In the genomic region with DNA sequence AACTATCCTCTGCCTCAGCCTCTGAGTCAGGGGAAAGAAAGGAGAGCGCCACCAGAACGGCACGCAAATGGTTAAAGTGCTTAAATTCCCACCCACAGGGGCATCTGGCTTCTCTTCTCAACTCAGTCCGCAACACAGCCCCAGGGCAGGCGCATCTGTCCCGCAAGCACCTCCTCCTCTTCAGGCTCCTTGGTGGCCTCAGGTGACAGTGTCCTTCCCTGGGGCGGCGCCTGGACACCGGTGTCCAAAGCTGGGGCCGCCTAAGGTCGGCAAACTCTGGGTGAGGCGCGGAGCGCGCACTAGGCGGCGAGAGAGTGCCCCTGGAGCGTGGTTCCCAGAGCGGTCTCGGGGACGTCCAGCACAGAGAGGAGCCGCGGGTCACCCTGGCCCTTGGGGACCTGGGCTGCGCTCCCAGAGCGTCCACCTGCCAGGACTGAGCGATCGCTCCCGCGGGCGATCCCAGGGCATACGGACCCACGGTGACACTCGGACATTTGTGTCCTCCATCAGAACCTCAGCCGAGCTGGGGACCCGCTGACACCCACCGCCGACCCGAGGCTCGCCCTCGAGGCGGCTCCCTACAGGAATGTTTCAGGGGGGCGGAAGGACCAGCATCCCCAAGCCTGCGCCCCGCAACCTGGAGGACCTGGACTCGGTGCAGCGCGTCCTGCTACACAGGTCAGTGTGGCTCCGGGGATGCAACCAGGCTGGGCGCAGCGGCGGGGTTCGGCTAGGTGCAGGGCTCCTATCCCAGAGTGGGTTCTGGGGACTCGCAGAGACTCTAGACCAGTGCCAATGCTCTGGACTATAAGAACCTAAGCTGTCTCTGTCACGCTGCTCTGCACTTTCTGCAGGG, we compare ENCODE assay signal across 8 mouse cellular contexts. TPM values are rescaled to one million over a fixed set of nuclear protein-coding genes. Genes with fewer than 3 reads are reported as not detected.
A peak's percentile ranks its signal among the peaks of the same experiment; 100 is the strongest.
DNase-seq lines count a peak whose midpoint lies in the region; ATAC-seq and TF ChIP-seq lines count a peak whose summit lies in the region.

TSS of gene Intu (plus strand) at position 1 of the 856 bp plus-strand sequence.

- intact Hi-C loops in gastrocnemius, adult 2 months (cut with DNase I) = no loop called here
- intact Hi-C loops in left cerebral cortex, postnatal 36 days (cut with DNase I) = loop anchor here (2.0 kb wide), 1 partner anchor 213 kb away; the partner anchor contains the start of gene Hspa4l

- ATAC-seq in cerebellum, adult (ENCODE audit: insufficient number of reproducible peaks, low FRiP score, low TSS enrichment) = peak; percentile 47
- ATAC-seq in hindbrain, embryonic 13.5 days (ENCODE audit: low FRiP score) = peak; percentile 86

- H3K36me3 ChIP-seq in hindbrain, embryonic 13.5 days = no peaks in the 10 kb centered on the region
- H3K36me3 ChIP-seq in megakaryocyte, embryonic 14.5 days (replicated peaks; ENCODE audit: low read length) = no peaks in the 10 kb centered on the region

- peak within 1 kb of the TSS; percentile 80 for H3K9ac ChIP-seq in hindbrain, embryonic 13.5 days

- peak; percentile 59 for TF ChIP-seq CTCF in gastrocnemius, adult 2 months (IDR thresholded peaks at IDR 0.05)

- H3K4me1 ChIP-seq in hindbrain, embryonic 13.5 days (replicated peaks) = peaks cover 44% of the 10 kb centered on the region
- peaks cover 40% of the 10 kb centered on the region for H3K4me1 ChIP-seq in megakaryocyte, embryonic 14.5 days

- under 1% methylated on average over 54 of the region's 54 CpGs for WGBS in hindbrain, embryonic 13.5 days

- H3K27me3 ChIP-seq in hindbrain, embryonic 13.5 days = peaks cover 45% of the 10 kb centered on the region
- peaks cover 52% of the 10 kb centered on the region for H3K27me3 ChIP-seq in megakaryocyte, embryonic 14.5 days (replicated peaks)

- H3K4me3 ChIP-seq in gastrocnemius, adult 2 months = peak within 1 kb of the TSS; percentile 71
- peak within 1 kb of the TSS; percentile 63 for H3K4me3 ChIP-seq in hindbrain, embryonic 13.5 days
- H3K4me3 ChIP-seq in megakaryocyte, embryonic 14.5 days (replicated peaks) = peak within 1 kb of the TSS; percentile 92

- H3K27ac ChIP-seq in gastrocnemius, adult 2 months = no peak within 1 kb of the TSS
- H3K27ac ChIP-seq in hindbrain, embryonic 13.5 days = no peak within 1 kb of the TSS; the same call in 1 of the 2 replicates

- DNase-seq in cerebellum, adult 9-11 months = no peak
- DNase-seq in brain, adult 2 months (ENCODE audit: low read depth, low spot score) = peak; percentile 24
- DNase-seq in gastrocnemius, adult 2 months = peak; percentile 77
- peak; percentile 34 to 53 for DNase-seq in left cerebral cortex, postnatal 36 days (ENCODE audit: low spot score in 2 of 2)
- peak; percentile 50 to 62 for DNase-seq in right cerebral cortex, postnatal 10 days (ENCODE audit: low spot score in 2 of 2)

- H3K9me3 ChIP-seq in hindbrain, embryonic 13.5 days = no peaks in the 10 kb centered on the region
- peaks cover 8% of the 10 kb centered on the region for H3K9me3 ChIP-seq in megakaryocyte, embryonic 14.5 days

- peak within 1 kb of the TSS; percentile 100 for H3K4me2 ChIP-seq in hindbrain, embryonic 13.5 days

RNA-seq across cellular contexts. Expression of gene Intu, which starts in this region (rescaled TPM):
- 1 to 10 TPM; 1.2 to 2.3 TPM for total RNA-seq in gastrocnemius, adult 2 months (2021)
- polyA plus RNA-seq in hindbrain, embryonic 13.5 days (2015; fragmentation: Nextera tagmentation; extraction: Ambion mirVana) = 3.5 and 4.1 TPM in 2 replicates
- total RNA-seq in left cerebral cortex, postnatal 36 days (2021) = 1 to 10 TPM; 6.2 to 7.3 TPM
- polyA plus RNA-seq in megakaryocyte, embryonic 14.5 days (2012; ENCODE audit: insufficient read depth, low replicate concordance) = 1.3 TPM in 1 of 2 replicates, not detected in the other
